Mouse (Mus musculus): Measurements from ENCODE around the gene Tcp11. TPM values are rescaled to one million over a fixed set of nuclear protein-coding genes. Genes with fewer than 3 reads are reported as not detected.

Gene Tcp11
- polyA plus RNA-seq, 1 experiment = 0.92 TPM

DNA sequence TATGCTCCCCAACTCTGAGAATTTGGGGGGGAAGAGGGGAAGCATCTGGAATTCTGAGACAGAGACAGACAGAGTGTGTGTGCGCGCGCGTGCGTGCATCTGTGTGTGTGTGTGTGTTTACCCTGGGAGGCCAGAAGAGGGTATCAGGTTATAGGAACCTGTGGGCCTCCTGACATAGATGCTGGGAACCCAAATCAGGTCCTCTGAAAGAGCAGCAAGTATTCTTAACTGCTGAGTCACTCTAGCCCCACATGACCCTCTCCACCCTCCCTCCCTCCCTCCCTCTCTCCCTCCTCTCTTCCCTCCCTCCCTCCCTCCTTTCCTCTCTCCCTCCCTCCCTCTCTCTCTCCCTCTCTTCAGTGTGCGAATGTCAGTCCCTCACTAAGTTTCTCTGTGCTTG, 8.3 kb upstream of the Tcp11 start:
- DNase-seq (ENCODE audit: low read depth in 1 of 2, low spot score in 2 of 2) = no peak
- Histone ChIP-seq H3K27me3 (ENCODE audit: control insufficient read depth, insufficient read depth, low read length) (no peaks in the 10 kb centered on the region), H3K4me1 (ENCODE audit: control insufficient read depth, insufficient read depth, insufficient read length) (no peaks in the 10 kb centered on the region), H3K36me3 (ENCODE audit: control insufficient read depth, insufficient read depth, low read length) (no peaks in the 10 kb centered on the region), H3K27ac (ENCODE audit: insufficient read depth, low read length) (no peak overlapping the region), H3K4me3 (ENCODE audit: extremely low read depth, insufficient read depth, insufficient read length) (no peak overlapping the region)
- TF ChIP-seq POLR2A (IDR thresholded peaks at IDR 0.05; ENCODE audit: low read depth, low read length) (no peak), CTCF (IDR thresholded peaks at IDR 0.05; ENCODE audit: extremely low read depth, insufficient read depth, insufficient read length, insufficient replicate concordance) (no peak)
- WGBS = 95% methylated on average over 6 of the region's 6 CpGs

- DNase-seq (ENCODE audit: low read depth in 1 of 2, low spot score in 2 of 2) = no peak
- no peaks in the 10 kb centered on the region for H3K36me3 ChIP-seq (ENCODE audit: control insufficient read depth, insufficient read depth, low read length)
- H3K4me3 ChIP-seq (ENCODE audit: extremely low read depth, insufficient read depth, insufficient read length) = no peak overlapping the region
- 85% methylated on average over 5 of the region's 5 CpGs for WGBS
- no peak overlapping the region for H3K27ac ChIP-seq (ENCODE audit: insufficient read depth, low read length)
- no peaks in the 10 kb centered on the region for H3K27me3 ChIP-seq (ENCODE audit: control insufficient read depth, insufficient read depth, low read length)
- H3K4me1 ChIP-seq (ENCODE audit: control insufficient read depth, insufficient read depth, insufficient read length) = no peaks in the 10 kb centered on the region
- no peak for TF ChIP-seq POLR2A (IDR thresholded peaks at IDR 0.05; ENCODE audit: low read depth, low read length)
- no peak for TF ChIP-seq CTCF (IDR thresholded peaks at IDR 0.05; ENCODE audit: extremely low read depth, insufficient read depth, insufficient read length, insufficient replicate concordance)
Measured at GRCm38 (mm10) chr17:28087430-28087829, 7.0 kb upstream of the Tcp11 start.

GRCm38 (mm10) chr17:28084964-28085363, 4.5 kb upstream of the Tcp11 start:
- H3K27ac ChIP-seq (ENCODE audit: insufficient read depth, low read length) = no peak overlapping the region
- peaks cover 9% of the 10 kb centered on the region for H3K4me1 ChIP-seq (ENCODE audit: control insufficient read depth, insufficient read depth, insufficient read length)
- peak; percentile 99 for TF ChIP-seq CTCF (IDR thresholded peaks at IDR 0.05; ENCODE audit: extremely low read depth, insufficient read depth, insufficient read length, insufficient replicate concordance)
- TF ChIP-seq POLR2A (IDR thresholded peaks at IDR 0.05; ENCODE audit: low read depth, low read length) = no peak
- 0 out of 2 replicates have a peak, but pooled peaks cover 2% of the 10 kb centered on the region for H3K27me3 ChIP-seq (ENCODE audit: control insufficient read depth, insufficient read depth, low read length)
- peak; percentile 77 to 89 for DNase-seq (ENCODE audit: low read depth in 1 of 2, low spot score in 2 of 2)
- 2% methylated on average over 16 of the region's 16 CpGs for WGBS
- H3K4me3 ChIP-seq (ENCODE audit: extremely low read depth, insufficient read depth, insufficient read length) = no peak overlapping the region
- no peaks in the 10 kb centered on the region for H3K36me3 ChIP-seq (ENCODE audit: control insufficient read depth, insufficient read depth, low read length)

DNA sequence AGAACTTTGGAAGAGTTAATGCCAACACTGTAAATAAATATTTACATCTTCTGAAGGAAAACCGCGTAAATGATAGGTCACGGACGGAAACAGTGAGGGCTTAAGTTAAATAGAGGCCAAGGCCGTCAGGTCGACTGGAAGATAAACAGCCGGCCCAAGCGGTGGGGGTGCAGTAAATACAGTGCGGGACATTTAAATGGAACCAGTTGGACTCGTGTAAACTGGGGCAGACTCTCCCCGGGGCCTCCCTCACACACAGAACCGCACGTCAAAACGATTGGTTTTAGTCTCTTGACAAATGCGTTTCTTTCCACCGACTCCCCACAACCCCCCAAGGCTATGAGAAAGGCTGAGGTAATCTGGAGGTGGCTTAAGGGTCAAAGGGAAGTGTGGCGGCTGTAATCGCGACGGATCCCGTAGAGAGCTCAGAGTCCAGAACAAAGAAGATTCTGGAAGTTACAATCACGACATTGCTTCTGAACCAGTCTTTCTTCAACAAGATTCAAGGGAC, 4.0 kb upstream of the Tcp11 start:
- Histone ChIP-seq H3K27me3 (ENCODE audit: control insufficient read depth, insufficient read depth, low read length) (0 out of 2 replicates have a peak, but pooled peaks cover 3% of the 10 kb centered on the region), H3K4me1 (ENCODE audit: control insufficient read depth, insufficient read depth, insufficient read length) (peaks cover 12% of the 10 kb centered on the region), H3K27ac (ENCODE audit: insufficient read depth, low read length) (no peak overlapping the region), H3K36me3 (ENCODE audit: control insufficient read depth, insufficient read depth, low read length) (no peaks in the 10 kb centered on the region), H3K4me3 (ENCODE audit: extremely low read depth, insufficient read depth, insufficient read length) (no peak overlapping the region)
- TF ChIP-seq CTCF (IDR thresholded peaks at IDR 0.05; ENCODE audit: extremely low read depth, insufficient read depth, insufficient read length, insufficient replicate concordance) (no peak), POLR2A (IDR thresholded peaks at IDR 0.05; ENCODE audit: low read depth, low read length) (no peak)
- DNase-seq (ENCODE audit: low read depth in 1 of 2, low spot score in 2 of 2) = no peak
- 60% methylated on average over 22 of the region's 22 CpGs for WGBS

GRCm38 (mm10) chr17:28082863-28083262, 2.4 kb upstream of the Tcp11 start:
- no peak for TF ChIP-seq POLR2A (IDR thresholded peaks at IDR 0.05; ENCODE audit: low read depth, low read length)
- no peaks in the 10 kb centered on the region for H3K36me3 ChIP-seq (ENCODE audit: control insufficient read depth, insufficient read depth, low read length)
- H3K4me1 ChIP-seq (ENCODE audit: control insufficient read depth, insufficient read depth, insufficient read length) = peaks cover 12% of the 10 kb centered on the region
- no peak for DNase-seq (ENCODE audit: low read depth in 1 of 2, low spot score in 2 of 2)
- H3K4me3 ChIP-seq (ENCODE audit: extremely low read depth, insufficient read depth, insufficient read length) = no peak overlapping the region
- WGBS = 84% methylated on average over 13 of the region's 13 CpGs
- H3K27ac ChIP-seq (ENCODE audit: insufficient read depth, low read length) = no peak overlapping the region
- 0 out of 2 replicates have a peak, but pooled peaks cover 3% of the 10 kb centered on the region for H3K27me3 ChIP-seq (ENCODE audit: control insufficient read depth, insufficient read depth, low read length)

GRCm38 (mm10) chr17:28081856-28082255, 1.4 kb upstream of the Tcp11 start:
- 0 out of 2 replicates have a peak, but pooled peaks cover 3% of the 10 kb centered on the region for H3K27me3 ChIP-seq (ENCODE audit: control insufficient read depth, insufficient read depth, low read length)
- no peak for TF ChIP-seq CTCF (IDR thresholded peaks at IDR 0.05; ENCODE audit: extremely low read depth, insufficient read depth, insufficient read length, insufficient replicate concordance)
- TF ChIP-seq POLR2A (IDR thresholded peaks at IDR 0.05; ENCODE audit: low read depth, low read length) = no peak
- no peak overlapping the region for H3K4me3 ChIP-seq (ENCODE audit: extremely low read depth, insufficient read depth, insufficient read length)
- peaks cover 12% of the 10 kb centered on the region for H3K4me1 ChIP-seq (ENCODE audit: control insufficient read depth, insufficient read depth, insufficient read length)
- no peaks in the 10 kb centered on the region for H3K36me3 ChIP-seq (ENCODE audit: control insufficient read depth, insufficient read depth, low read length)
- 83% methylated on average over 7 of the region's 7 CpGs for WGBS
- DNase-seq (ENCODE audit: low read depth in 1 of 2, low spot score in 2 of 2) = no peak
- H3K27ac ChIP-seq (ENCODE audit: insufficient read depth, low read length) = no peak overlapping the region

GRCm38 (mm10) chr17:28081385-28081784, 946 bp upstream of the Tcp11 start:
- DNase-seq (ENCODE audit: low read depth in 1 of 2, low spot score in 2 of 2) = peak in 1 of 2 experiments; percentile 19

More at GRCm38 (mm10) chr17:28081385-28081784, 946 bp upstream of the Tcp11 start:
- TF ChIP-seq POLR2A (IDR thresholded peaks at IDR 0.05; ENCODE audit: low read depth, low read length) = no peak
- TF ChIP-seq CTCF (IDR thresholded peaks at IDR 0.05; ENCODE audit: extremely low read depth, insufficient read depth, insufficient read length, insufficient replicate concordance) = peak; percentile 30; the same call in 1 of the 2 replicates
- 0 out of 2 replicates have a peak, but pooled peaks cover 3% of the 10 kb centered on the region for H3K27me3 ChIP-seq (ENCODE audit: control insufficient read depth, insufficient read depth, low read length)
- H3K27ac ChIP-seq (ENCODE audit: insufficient read depth, low read length) = no peak overlapping the region
- 74% methylated on average over 9 of the region's 9 CpGs for WGBS
- H3K4me3 ChIP-seq (ENCODE audit: extremely low read depth, insufficient read depth, insufficient read length) = no peak overlapping the region
- H3K4me1 ChIP-seq (ENCODE audit: control insufficient read depth, insufficient read depth, insufficient read length) = peaks cover 12% of the 10 kb centered on the region
- no peaks in the 10 kb centered on the region for H3K36me3 ChIP-seq (ENCODE audit: control insufficient read depth, insufficient read depth, low read length)

Measured in spleen, adult 2 months (tissue).